Mouse (Mus musculus): ENCODE measurements around the gene Thumpd1. TPM values are rescaled to one million over a fixed set of nuclear protein-coding genes. Genes with fewer than 3 reads are reported as not detected.

Gene Thumpd1
- polyA plus RNA-seq, 1 experiment from 2014 or later: 90.6 TPM

GRCm38 (mm10) chr7:119673465-119673864 is 47.1 kb downstream of the Thumpd1 start:
- H3K27me3 ChIP-seq (ENCODE audit: insufficient read depth, low read length): no peaks in the 10 kb centered on the region
- H3K4me3 ChIP-seq (ENCODE audit: low read depth, low read length): no peak overlapping the region
- peak; percentile 83 for ATAC-seq (ENCODE audit: insufficient read depth)
- WGBS: 17% methylated on average over 6 of the region's 6 CpGs
- H3K9me3 ChIP-seq (ENCODE audit: low read depth, low read length): no peaks in the 10 kb centered on the region
- H3K4me1 ChIP-seq (ENCODE audit: insufficient read depth): no peaks in the 10 kb centered on the region
- no peak overlapping the region for H3K9ac ChIP-seq
- TF ChIP-seq CTCF (IDR thresholded peaks at IDR 0.05; ENCODE audit: low read depth): peak; percentile 87
- no peaks in the 10 kb centered on the region for H3K36me3 ChIP-seq (ENCODE audit: insufficient read depth)
- DNase-seq: peak; percentile 86
- no peak overlapping the region for H3K27ac ChIP-seq (ENCODE audit: low read depth)
- no peak overlapping the region for H3K4me2 ChIP-seq

GRCm38 (mm10) chr7:119670925-119671324 is 49.7 kb downstream of the Thumpd1 start:
- no peaks in the 10 kb centered on the region for H3K9me3 ChIP-seq (ENCODE audit: low read depth, low read length)
- H3K27ac ChIP-seq (ENCODE audit: low read depth): no peak overlapping the region
- no peaks in the 10 kb centered on the region for H3K36me3 ChIP-seq (ENCODE audit: insufficient read depth)
- no peaks in the 10 kb centered on the region for H3K4me1 ChIP-seq (ENCODE audit: insufficient read depth)
- 55% methylated on average over 6 of the region's 6 CpGs for WGBS
- no peaks in the 10 kb centered on the region for H3K27me3 ChIP-seq (ENCODE audit: insufficient read depth, low read length)
- H3K4me3 ChIP-seq (ENCODE audit: low read depth, low read length): no peak overlapping the region
- ATAC-seq (ENCODE audit: insufficient read depth): no peak
- H3K9ac ChIP-seq: no peak overlapping the region
- H3K4me2 ChIP-seq: no peak overlapping the region
- peak; percentile 22 for TF ChIP-seq CTCF (IDR thresholded peaks at IDR 0.05; ENCODE audit: low read depth)
- DNase-seq: no peak

GRCm38 (mm10) chr7:119670395-119670794 is 50.2 kb downstream of the Thumpd1 start:
- Histone ChIP-seq H3K4me2 (no peak overlapping the region), H3K27me3 (ENCODE audit: insufficient read depth, low read length) (no peaks in the 10 kb centered on the region), H3K4me1 (ENCODE audit: insufficient read depth) (no peaks in the 10 kb centered on the region), H3K27ac (ENCODE audit: low read depth) (no peak overlapping the region), H3K4me3 (ENCODE audit: low read depth, low read length) (no peak overlapping the region), H3K9me3 (ENCODE audit: low read depth, low read length) (no peaks in the 10 kb centered on the region), H3K9ac (no peak overlapping the region), H3K36me3 (ENCODE audit: insufficient read depth) (no peaks in the 10 kb centered on the region)
- DNase-seq (no peak), ATAC-seq (ENCODE audit: insufficient read depth) (no peak)
- TF ChIP-seq CTCF (IDR thresholded peaks at IDR 0.05; ENCODE audit: low read depth): no peak
- 55% methylated on average over 5 of the region's 5 CpGs for WGBS

GRCm38 (mm10) chr7:119667893-119668292 is 52.7 kb downstream of the Thumpd1 start:
- H3K36me3 ChIP-seq (ENCODE audit: insufficient read depth): no peaks in the 10 kb centered on the region
- WGBS: 83% methylated on average over 3 of the region's 3 CpGs
- H3K4me3 ChIP-seq (ENCODE audit: low read depth, low read length): no peak overlapping the region
- no peaks in the 10 kb centered on the region for H3K9me3 ChIP-seq (ENCODE audit: low read depth, low read length)
- H3K9ac ChIP-seq: no peak overlapping the region
- DNase-seq (no peak), ATAC-seq (ENCODE audit: insufficient read depth) (no peak)
- H3K4me1 ChIP-seq (ENCODE audit: insufficient read depth): no peaks in the 10 kb centered on the region
- H3K27ac ChIP-seq (ENCODE audit: low read depth): no peak overlapping the region
- TF ChIP-seq CTCF (IDR thresholded peaks at IDR 0.05; ENCODE audit: low read depth): no peak
- H3K27me3 ChIP-seq (ENCODE audit: insufficient read depth, low read length): no peaks in the 10 kb centered on the region
- no peak overlapping the region for H3K4me2 ChIP-seq

Other genes starting within 250 kb of the Thumpd1 start
- not detected in 2 replicates for gene Umod, start 241.5 kb downstream of the Thumpd1 start, polyA plus RNA-seq (2014; fragmentation: Nextera tagmentation; extraction: Ambion mirVana)
- gene Acsm5, start 201.3 kb downstream of the Thumpd1 start, polyA plus RNA-seq (2014; fragmentation: Nextera tagmentation; extraction: Ambion mirVana): 0.32 TPM in 1 of 2 replicates, not detected in the other
- 0.11 TPM in 1 of 2 replicates, not detected in the other for gene Pdilt, start 197.3 kb downstream of the Thumpd1 start, polyA plus RNA-seq (2014; fragmentation: Nextera tagmentation; extraction: Ambion mirVana)
- not detected in 2 replicates for gene Acsm2, start 166.5 kb downstream of the Thumpd1 start, polyA plus RNA-seq (2014; fragmentation: Nextera tagmentation; extraction: Ambion mirVana)
- 2.0 and 2.5 TPM in 2 replicates for gene Acsm1, start 113.8 kb downstream of the Thumpd1 start, polyA plus RNA-seq (2014; fragmentation: Nextera tagmentation; extraction: Ambion mirVana)
- not detected in 2 replicates for gene Acsm4, start 30.8 kb downstream of the Thumpd1 start, polyA plus RNA-seq (2014; fragmentation: Nextera tagmentation; extraction: Ambion mirVana)
- 0.17 and 0.31 TPM in 2 replicates for gene Acsm3, start 40.1 kb upstream of the Thumpd1 start, polyA plus RNA-seq (2014; fragmentation: Nextera tagmentation; extraction: Ambion mirVana)
- gene Rexo5, start 73.2 kb upstream of the Thumpd1 start, polyA plus RNA-seq (2014; fragmentation: Nextera tagmentation; extraction: Ambion mirVana): 22.4 and 27.5 TPM in 2 replicates
- gene Eri2, start 73.3 kb upstream of the Thumpd1 start, polyA plus RNA-seq (2014; fragmentation: Nextera tagmentation; extraction: Ambion mirVana): 31.7 and 35.6 TPM in 2 replicates
- 5.5 and 6.2 TPM in 2 replicates for gene Lyrm1, start 175.1 kb upstream of the Thumpd1 start, polyA plus RNA-seq (2014; fragmentation: Nextera tagmentation; extraction: Ambion mirVana)
- 7.3 and 7.8 TPM in 2 replicates for gene Dcun1d3, start 175.5 kb upstream of the Thumpd1 start, polyA plus RNA-seq (2014; fragmentation: Nextera tagmentation; extraction: Ambion mirVana)